Mouse (Mus musculus): ENCODE results near the gene Abr.

GRCm38 (mm10) chr11:76623206-76623961 is 1.3 kb upstream of the Abr start:
- TF ChIP-seq CTCF (IDR thresholded peaks at IDR 0.05; ENCODE audit: insufficient read depth, low read length) (no peak), POLR2A (IDR thresholded peaks at IDR 0.05; ENCODE audit: borderline replicate concordance, extremely low read depth, low read depth, low read length) (no peak)
